Mouse (Mus musculus) lung, embryonic 16.5 days (tissue): ENCODE measurements around the gene Srm. TPM values are rescaled to one million over a fixed set of nuclear protein-coding genes. Genes with fewer than 3 reads are reported as not detected.

Source experiments
- ATAC-seq: fragments of 200-750 bp; cut with Nextera tagmentation; 2 replicates; pipeline ENCODE4 v1.8.0; 2017; ENCODE audit warnings: low read depth, mild to moderate bottlenecking, moderate library complexity
- H3K27ac ChIP-seq: fragments of 300-500 bp; sonication (generic); 2 replicates; pipeline ENCODE4 v1.5.1; 2014; ENCODE audit warnings: mild to moderate bottlenecking, control low read depth, low read length
- H3K27me3 ChIP-seq: fragments of 300-500 bp; sonication (generic); 2 replicates; pipeline ENCODE4 v1.6.1; 2014; ENCODE audit warnings: low read depth, low read length, mixed read lengths; ENCODE audit not compliant: control insufficient read depth, insufficient read depth
- H3K36me3 ChIP-seq: fragments of 300-500 bp; sonication (generic); 2 replicates; pipeline ENCODE4 v1.6.1; 2014; ENCODE audit warnings: low read length; ENCODE audit not compliant: control insufficient read depth, insufficient read depth
- H3K4me1 ChIP-seq: fragments of 300-500 bp; sonication (generic); replicated peaks from 2 replicates; pipeline ENCODE4 v1.6.1; 2014; ENCODE audit warnings: low read length, mixed read lengths; ENCODE audit not compliant: control insufficient read depth, insufficient read depth
- H3K4me2 ChIP-seq: fragments of 300-500 bp; sonication (generic); 2 replicates; pipeline ENCODE4 v1.6.1; 2014; ENCODE audit warnings: low read depth, low read length, control low read depth
- H3K4me3 ChIP-seq: fragments of 300-500 bp; sonication (generic); 2 replicates; pipeline ENCODE4 v1.5.1; 2014; ENCODE audit warnings: mild to moderate bottlenecking, low read length, control low read depth
- H3K9ac ChIP-seq: fragments of 300-500 bp; sonication (generic); 2 replicates; pipeline ENCODE4 v1.6.1; 2014; ENCODE audit warnings: low read length, control low read depth
- H3K9me3 ChIP-seq: fragments of 300-500 bp; sonication (generic); 2 replicates; pipeline ENCODE4 v1.6.1; 2016; ENCODE audit warnings: low read length; ENCODE audit not compliant: control insufficient read depth
- WGBS: fragments of 180-500 bp; shearing (Covaris S2); extraction: QIAGEN DNeasy Blood & Tissue Kit; methylation state at CpG from one replicate; pipeline ENCODE4 v1.1.7; 2014; 5-methylcytosine and 5-hydroxymethylcytosine counted together
- polyA plus RNA-seq: library from polyadenylated mRNA; unstranded; fragments of >200 nt; fragmentation: Nextera tagmentation; extraction: Ambion mirVana; gene quantifications from 2 replicates; pipeline ENCODE4 v1.2.1, GENCODE M21; 2015

Srm gene
- polyA plus RNA-seq, 1 experiment from 2014 or later = 126 TPM

- no peak for ATAC-seq
- H3K27ac ChIP-seq = no peak overlapping the region
- H3K4me3 ChIP-seq = no peak overlapping the region
- no peaks in the 10 kb centered on the region for H3K27me3 ChIP-seq
- H3K9me3 ChIP-seq = no peaks in the 10 kb centered on the region
- H3K36me3 ChIP-seq = no peaks in the 10 kb centered on the region
- peaks cover 4% of the 10 kb centered on the region for H3K4me1 ChIP-seq
- WGBS = 84% methylated on average over 2 of the region's 2 CpGs
- no peak overlapping the region for H3K9ac ChIP-seq
- no peak overlapping the region for H3K4me2 ChIP-seq
These were observed 48.2 kb downstream of the Srm start for GRCm38 (mm10) chr4:148639455-148639854.

GRCm38 (mm10) chr4:148641121-148641520, 49.8 kb downstream of the Srm start:
- no peaks in the 10 kb centered on the region for H3K9me3 ChIP-seq
- peak; percentile 19; the same call in 1 of the 2 replicates for ATAC-seq
- H3K27me3 ChIP-seq = no peaks in the 10 kb centered on the region
- H3K4me2 ChIP-seq = no peak overlapping the region
- peaks cover 4% of the 10 kb centered on the region for H3K4me1 ChIP-seq
- no peak overlapping the region for H3K27ac ChIP-seq
- H3K4me3 ChIP-seq = no peak overlapping the region
- H3K36me3 ChIP-seq = no peaks in the 10 kb centered on the region
- 72% methylated on average over 5 of the region's 5 CpGs for WGBS
- no peak overlapping the region for H3K9ac ChIP-seq

DNA sequence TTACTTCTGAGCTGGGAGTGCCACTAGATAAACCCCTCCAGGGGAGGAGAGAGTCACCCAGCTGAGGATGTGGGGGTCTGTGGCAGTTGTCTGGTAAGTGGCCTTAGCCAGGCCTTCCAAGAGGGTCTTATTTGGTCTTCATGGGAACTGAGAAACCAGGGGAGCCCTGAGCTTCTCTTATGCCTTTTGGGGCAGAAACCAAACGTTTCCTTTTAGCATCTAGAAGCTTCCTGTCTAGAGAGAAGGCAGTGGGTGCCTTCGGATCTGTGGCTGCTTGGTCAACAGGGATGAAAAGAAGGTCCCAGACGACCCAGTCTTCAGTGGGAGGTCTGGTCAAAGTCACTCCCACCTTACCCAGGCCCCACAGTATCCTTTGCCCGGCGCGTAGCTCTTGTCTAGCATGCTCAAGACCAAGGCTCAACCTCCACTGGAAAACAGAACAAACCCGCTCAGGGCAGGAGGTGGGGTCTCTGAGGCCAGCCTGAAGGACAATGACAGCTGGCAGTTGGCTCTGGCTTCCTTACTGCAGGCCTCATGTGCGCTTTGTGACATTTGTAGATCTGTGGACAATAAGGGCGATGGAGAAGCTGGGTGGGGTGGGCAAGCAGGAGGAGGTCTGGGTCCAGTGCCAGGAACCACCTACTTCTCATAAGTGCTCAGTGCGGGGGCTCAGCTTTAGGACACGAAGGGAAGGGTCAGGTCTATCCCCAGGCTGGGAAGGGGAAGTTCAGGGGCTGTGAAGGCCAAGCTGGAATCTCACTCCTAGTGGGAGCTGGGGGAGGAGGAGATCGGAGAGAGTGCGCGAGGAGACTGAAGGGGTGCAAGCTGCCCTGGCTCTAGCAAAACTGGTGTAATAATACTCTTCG, 52.2 kb downstream of the Srm start, which contains the start of gene Gm572:
Gene Gm572 (plus strand): TSS at position 27 of the 866 bp plus-strand sequence.
- H3K27ac ChIP-seq = peak within 1 kb of the TSS; percentile 9; the same call in 1 of the 2 replicates
- ATAC-seq = peak; percentile 49
- H3K4me3 ChIP-seq = peak within 1 kb of the TSS; percentile 25

GRCm38 (mm10) chr4:148644157-148644511, 52.8 kb downstream of the Srm start:
- peak; percentile 41; the same call in 1 of the 2 replicates for ATAC-seq
- Histone ChIP-seq H3K27ac (0 out of 2 replicates have a peak overlapping the region, but pooled peaks have one; percentile 9), H3K4me3 (peak overlapping the region; percentile 25), H3K9ac (peak overlapping the region; percentile 50), H3K4me2 (peak overlapping the region; percentile 52), H3K4me1 (peaks cover 4% of the 10 kb centered on the region; the same call in 1 of the 2 replicates), H3K27me3 (no peaks in the 10 kb centered on the region), H3K9me3 (no peaks in the 10 kb centered on the region), H3K36me3 (no peaks in the 10 kb centered on the region)
- WGBS = 4% methylated on average over 9 of the region's 9 CpGs

More for the DNA sequence above, 52.2 kb downstream of the Srm start, which contains the start of gene Gm572:
- Histone ChIP-seq H3K9ac (peak within 1 kb of the TSS; percentile 50), H3K4me2 (peak within 1 kb of the TSS; percentile 52), H3K4me1 (peaks cover 4% of the 10 kb centered on the region; the same call in 1 of the 2 replicates), H3K9me3 (no peaks in the 10 kb centered on the region), H3K27me3 (no peaks in the 10 kb centered on the region), H3K36me3 (no peaks in the 10 kb centered on the region)
- WGBS = 47% methylated on average over 15 of the region's 15 CpGs

Other genes with a start within 250 kb of the Srm start
- 22.8 and 24.0 TPM in 2 replicates for gene Ubiad1, start 146.7 kb upstream of the Srm start, polyA plus RNA-seq
- 11.3 and 12.2 TPM in 2 replicates for gene Mtor, start 142.9 kb upstream of the Srm start, polyA plus RNA-seq
- 1.8 TPM in 2 replicates for gene Angptl7, start 91.0 kb upstream of the Srm start, polyA plus RNA-seq
- gene Exosc10, start 33.1 kb upstream of the Srm start, polyA plus RNA-seq = 83.6 and 90.8 TPM in 2 replicates
- 0.44 and 0.93 TPM in 2 replicates for gene Masp2, start 11.1 kb downstream of the Srm start, polyA plus RNA-seq
- gene Tardbp, start 35.5 kb downstream of the Srm start, polyA plus RNA-seq = 320 and 367 TPM in 2 replicates
- not detected in 2 replicates for gene Gm572, start 51.8 kb downstream of the Srm start, polyA plus RNA-seq
- 7.3 and 7.4 TPM in 2 replicates for gene Casz1, start 212.9 kb downstream of the Srm start, polyA plus RNA-seq